Mouse (Mus musculus) kidney, postnatal 0 days (tissue): ENCODE measurements around the gene Phf21a. TPM values are rescaled to one million over a fixed set of nuclear protein-coding genes. Genes with fewer than 3 reads are reported as not detected.

Experiments
- ATAC-seq: fragments of 200-750 bp; cut with Nextera tagmentation; replicated peaks from 2 replicates; pipeline ENCODE4 v1.8.0; 2017; ENCODE audit warnings: low read depth, moderate number of reproducible peaks, moderate TSS enrichment, moderate library complexity; ENCODE audit not compliant: low FRiP score
- DNase-seq: peaks from one replicate; pipeline ENCODE4 v3.0.0-alpha.2; 2016; ENCODE audit warnings: low spot score
- H3K27ac ChIP-seq: fragments of 300-500 bp; sonication (generic); 2 replicates; pipeline ENCODE4 v1.5.1; 2014; ENCODE audit warnings: mild to moderate bottlenecking
- H3K27me3 ChIP-seq: fragments of 300-500 bp; sonication (generic); 2 replicates; pipeline ENCODE4 v1.6.1; 2014; ENCODE audit warnings: low read length, mixed read lengths; ENCODE audit not compliant: insufficient read depth
- H3K36me3 ChIP-seq: fragments of 300-500 bp; sonication (generic); 2 replicates; pipeline ENCODE4 v1.6.1; 2014; ENCODE audit warnings: low read length, mixed read lengths; ENCODE audit not compliant: insufficient read depth
- H3K4me1 ChIP-seq: fragments of 300-500 bp; sonication (generic); replicated peaks from 2 replicates; pipeline ENCODE4 v1.6.1; 2014; ENCODE audit warnings: antibody characterized with exemption, low read length, mixed read lengths; ENCODE audit not compliant: insufficient read depth
- H3K4me2 ChIP-seq: fragments of 300-500 bp; sonication (generic); 2 replicates; pipeline ENCODE4 v1.6.1; 2014; ENCODE audit warnings: mild to moderate bottlenecking, low read length, moderate library complexity, mixed read lengths
- H3K4me3 ChIP-seq: fragments of 300-500 bp; sonication (generic); replicated peaks from 2 replicates; pipeline ENCODE4 v1.5.1; 2014; ENCODE audit warnings: low read depth, low read length
- H3K9ac ChIP-seq: fragments of 300-500 bp; sonication (generic); 2 replicates; pipeline ENCODE4 v1.6.1; 2014; ENCODE audit warnings: low read depth, low read length
- H3K9me3 ChIP-seq: fragments of 300-500 bp; sonication (generic); replicated peaks from 2 replicates; pipeline ENCODE4 v1.6.1; 2016; ENCODE audit warnings: low read length, inconsistent platforms, mixed read lengths
- CTCF ChIP-seq: IDR thresholded peaks from 2 replicates; pipeline ENCODE4 v1.5.1; 2016; ENCODE audit warnings: antibody characterized with exemption, low read depth, mild to moderate bottlenecking, moderate library complexity
- WGBS: fragments of 180-500 bp; shearing (Covaris S2); extraction: QIAGEN DNeasy Blood & Tissue Kit; methylation state at CpG from one replicate; pipeline ENCODE4 v1.1.7; 2014; 5-methylcytosine and 5-hydroxymethylcytosine counted together
- polyA plus RNA-seq: library from polyadenylated mRNA; unstranded; fragments of >200 nt; fragmentation: Nextera tagmentation; extraction: Ambion mirVana; gene quantifications from 2 replicates; pipeline ENCODE4 v1.2.1, GENCODE M21; 2015

The Phf21a gene
- polyA plus RNA-seq, 1 experiment from 2014 or later: 18.6 TPM

DNA sequence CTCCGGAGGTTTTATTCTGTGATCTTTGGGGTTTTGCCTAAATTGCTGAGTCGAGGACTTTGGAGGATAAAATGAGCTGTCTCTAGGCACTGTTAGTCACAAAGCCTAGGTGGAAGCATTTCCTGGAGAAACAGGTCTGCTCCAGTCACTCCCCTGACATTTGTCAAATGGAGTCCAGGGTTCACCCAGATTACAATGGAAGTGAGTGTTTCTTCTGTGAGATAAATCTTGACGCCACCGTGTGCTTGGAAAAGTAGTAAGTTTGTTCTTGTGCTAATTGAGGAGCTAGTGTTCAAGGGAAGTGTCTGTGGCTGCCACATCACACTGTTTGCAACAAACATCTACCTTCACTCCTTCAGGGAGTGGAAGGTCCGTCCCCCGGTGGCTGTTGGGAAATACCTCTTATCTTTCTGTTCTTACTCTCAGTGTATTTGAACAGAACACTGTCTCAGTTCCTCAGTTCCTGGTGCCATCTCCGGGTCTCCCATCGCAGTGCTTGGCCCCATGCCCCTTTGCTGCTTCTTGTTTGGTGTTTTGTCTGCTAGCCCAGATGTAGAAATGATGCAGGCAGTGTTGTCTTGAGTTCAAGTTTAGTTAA is 78.2 kb downstream of the Phf21a start:
- no peak overlapping the region for H3K9ac ChIP-seq
- WGBS: 62% methylated on average over 8 of the region's 8 CpGs
- TF ChIP-seq CTCF: no peak
- no peak overlapping the region for H3K27ac ChIP-seq
- no peaks in the 10 kb centered on the region for H3K4me1 ChIP-seq
- no peak for ATAC-seq
- H3K27me3 ChIP-seq: no peaks in the 10 kb centered on the region
- no peak for DNase-seq
- H3K4me2 ChIP-seq: no peak overlapping the region
- H3K4me3 ChIP-seq: no peak overlapping the region
- no peaks in the 10 kb centered on the region for H3K36me3 ChIP-seq
- H3K9me3 ChIP-seq: no peaks in the 10 kb centered on the region

DNA sequence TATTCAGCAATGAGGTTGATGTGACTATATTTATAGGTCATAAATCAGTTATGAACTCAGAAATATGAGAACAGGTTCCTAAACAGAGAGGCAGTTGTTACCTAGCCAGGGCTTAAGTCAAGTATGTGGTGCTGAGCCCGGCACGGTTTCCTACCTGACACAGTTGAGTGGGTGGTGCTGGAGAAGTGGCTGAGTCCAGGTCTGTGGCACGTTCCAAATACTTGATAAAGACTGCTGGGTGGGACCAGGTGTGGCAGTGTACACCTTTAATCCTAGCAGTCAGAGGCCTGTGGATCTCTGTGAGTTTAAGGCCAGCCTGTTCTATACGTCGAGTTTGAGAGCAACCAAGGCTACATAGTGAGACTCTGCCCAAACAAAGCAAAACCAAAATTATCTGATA is 79.4 kb downstream of the Phf21a start:
- Histone ChIP-seq H3K4me1 (no peaks in the 10 kb centered on the region), H3K4me3 (no peak overlapping the region), H3K27me3 (no peaks in the 10 kb centered on the region), H3K4me2 (no peak overlapping the region), H3K36me3 (no peaks in the 10 kb centered on the region), H3K27ac (no peak overlapping the region), H3K9me3 (no peaks in the 10 kb centered on the region), H3K9ac (no peak overlapping the region)
- TF ChIP-seq CTCF: no peak
- DNase-seq (no peak), ATAC-seq (no peak)
- 79% methylated on average over 5 of the region's 5 CpGs for WGBS

GRCm38 (mm10) chr2:92173186-92173585 is 80.3 kb downstream of the Phf21a start:
- TF ChIP-seq CTCF: no peak

GRCm38 (mm10) chr2:92174265-92174664 is 81.3 kb downstream of the Phf21a start:
- H3K4me3 ChIP-seq: no peak overlapping the region
- H3K36me3 ChIP-seq: no peaks in the 10 kb centered on the region
- no peak overlapping the region for H3K9ac ChIP-seq
- 62% methylated on average over 7 of the region's 7 CpGs for WGBS
- DNase-seq (no peak), ATAC-seq (no peak)
- H3K4me2 ChIP-seq: no peak overlapping the region
- no peaks in the 10 kb centered on the region for H3K4me1 ChIP-seq
- H3K27me3 ChIP-seq: no peaks in the 10 kb centered on the region
- H3K9me3 ChIP-seq: no peaks in the 10 kb centered on the region
- TF ChIP-seq CTCF: no peak
- no peak overlapping the region for H3K27ac ChIP-seq

More at GRCm38 (mm10) chr2:92173186-92173585, 80.3 kb downstream of the Phf21a start:
- H3K27me3 ChIP-seq: no peaks in the 10 kb centered on the region
- H3K9ac ChIP-seq: no peak overlapping the region
- DNase-seq: no peak
- no peak overlapping the region for H3K4me3 ChIP-seq
- H3K9me3 ChIP-seq: no peaks in the 10 kb centered on the region
- H3K36me3 ChIP-seq: no peaks in the 10 kb centered on the region
- H3K27ac ChIP-seq: no peak overlapping the region
- ATAC-seq: no peak
- H3K4me1 ChIP-seq: no peaks in the 10 kb centered on the region
- 81% methylated on average over 4 of the region's 4 CpGs for WGBS
- no peak overlapping the region for H3K4me2 ChIP-seq

GRCm38 (mm10) chr2:92175002-92175401 is 82.1 kb downstream of the Phf21a start:
- no peak overlapping the region for H3K4me2 ChIP-seq
- ATAC-seq (no peak), DNase-seq (no peak)
- no peak overlapping the region for H3K4me3 ChIP-seq
- H3K9me3 ChIP-seq: no peaks in the 10 kb centered on the region
- WGBS: 97% methylated on average over 4 of the region's 4 CpGs
- H3K27ac ChIP-seq: no peak overlapping the region
- no peaks in the 10 kb centered on the region for H3K4me1 ChIP-seq
- H3K27me3 ChIP-seq: no peaks in the 10 kb centered on the region
- TF ChIP-seq CTCF: no peak
- no peaks in the 10 kb centered on the region for H3K36me3 ChIP-seq
- no peak overlapping the region for H3K9ac ChIP-seq

- H3K27ac ChIP-seq: no peak overlapping the region
- no peaks in the 10 kb centered on the region for H3K36me3 ChIP-seq
- no peak for TF ChIP-seq CTCF
- no peaks in the 10 kb centered on the region for H3K27me3 ChIP-seq
- H3K9ac ChIP-seq: no peak overlapping the region
- DNase-seq (no peak), ATAC-seq (no peak)
- 44% methylated on average over 4 of the region's 4 CpGs for WGBS
- H3K9me3 ChIP-seq: no peaks in the 10 kb centered on the region
- no peak overlapping the region for H3K4me2 ChIP-seq
- H3K4me3 ChIP-seq: no peak overlapping the region
- H3K4me1 ChIP-seq: no peaks in the 10 kb centered on the region
Observed at GRCm38 (mm10) chr2:92176292-92176691, 83.4 kb downstream of the Phf21a start.
